Mouse (Mus musculus) MEL-GATA-1-ER (cell line): ENCODE results near the gene Cdca3.
"Not testable (repeated sequence)": the region's sequence is repeated elsewhere in the genome, so short reads cannot be mapped to it uniquely, and the experiment has no call there.

Experiments
- DNase-seq: peaks from one replicate; pipeline ENCODE4 v3.0.0-alpha.2; 2012; ENCODE audit warnings: low read depth; ENCODE audit errors: extremely low read depth

Cdca3 gene

GRCm38 (mm10) chr6:124809052-124809774, 20.1 kb upstream of the Cdca3 start:
- no peak for DNase-seq

- no peak for DNase-seq
Measured at GRCm38 (mm10) chr6:124809775-124810538, 19.4 kb upstream of the Cdca3 start.

DNA sequence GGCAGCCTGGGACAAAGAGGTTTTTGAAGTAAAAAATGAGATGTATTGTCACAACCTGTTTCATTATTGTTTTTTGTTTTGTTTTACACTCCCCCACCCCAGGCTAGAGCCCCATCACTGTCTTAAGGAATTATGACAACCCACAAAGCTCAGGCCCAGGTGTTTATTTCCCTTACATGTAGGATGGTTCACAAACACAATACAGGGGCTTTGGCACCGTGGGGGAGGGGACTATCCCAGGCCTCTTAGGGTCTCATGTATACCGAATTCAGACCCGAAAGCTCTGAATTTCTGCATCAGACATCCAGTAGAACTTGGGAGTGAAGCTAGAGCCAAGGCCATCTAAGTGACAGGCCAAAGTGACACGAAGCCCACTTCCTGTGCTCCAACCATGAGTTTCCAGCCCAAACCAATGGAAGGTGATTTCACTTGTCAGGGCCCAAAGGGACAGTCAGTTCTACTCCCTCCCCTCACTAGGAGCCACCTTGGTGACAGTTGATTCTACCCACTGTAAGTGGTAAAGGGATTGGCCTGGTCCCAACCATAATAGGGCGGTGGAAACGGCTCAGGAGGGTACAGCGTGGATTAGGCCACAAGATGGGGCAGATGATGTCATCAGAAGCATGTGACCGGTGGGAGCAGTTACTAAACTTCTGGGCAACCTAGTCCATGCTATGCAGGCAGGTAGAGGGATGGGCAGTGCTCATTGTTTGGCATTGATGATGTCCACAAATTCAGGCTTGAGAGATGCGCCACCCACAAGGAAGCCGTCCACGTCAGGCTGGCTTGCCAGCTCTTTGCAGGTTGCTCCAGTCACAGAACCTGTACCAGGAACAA, 18.6 kb upstream of the Cdca3 start:
- DNase-seq = not testable (repeated sequence)

GRCm38 (mm10) chr6:124811403-124811665, 18.0 kb upstream of the Cdca3 start:
- DNase-seq = no peak

GRCm38 (mm10) chr6:124811701-124812560, 17.4 kb upstream of the Cdca3 start:
- peak; percentile 38 for DNase-seq

DNA sequence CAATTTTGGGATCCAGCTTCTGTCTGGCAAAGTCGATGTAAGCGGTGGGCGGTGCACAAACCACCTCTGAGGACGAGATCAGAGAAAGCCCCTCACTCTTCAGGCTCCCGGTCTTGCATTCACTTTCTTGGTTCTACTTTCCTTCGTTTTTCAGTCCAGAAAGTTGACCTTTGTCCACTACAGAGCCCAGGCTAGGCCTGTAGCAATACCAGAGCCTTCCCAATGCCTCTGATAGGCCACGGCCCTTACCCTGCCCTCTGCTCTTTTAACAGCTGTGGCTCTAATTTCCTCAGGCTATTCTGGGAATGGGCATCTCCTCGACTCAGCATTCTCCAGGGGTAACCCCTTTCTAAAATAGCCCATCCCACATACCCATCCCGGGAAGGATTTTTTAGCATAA, 16.5 kb upstream of the Cdca3 start:
- DNase-seq = no peak

GRCm38 (mm10) chr6:124813496-124813895, 15.9 kb upstream of the Cdca3 start:
- DNase-seq = peak; percentile 81

DNA sequence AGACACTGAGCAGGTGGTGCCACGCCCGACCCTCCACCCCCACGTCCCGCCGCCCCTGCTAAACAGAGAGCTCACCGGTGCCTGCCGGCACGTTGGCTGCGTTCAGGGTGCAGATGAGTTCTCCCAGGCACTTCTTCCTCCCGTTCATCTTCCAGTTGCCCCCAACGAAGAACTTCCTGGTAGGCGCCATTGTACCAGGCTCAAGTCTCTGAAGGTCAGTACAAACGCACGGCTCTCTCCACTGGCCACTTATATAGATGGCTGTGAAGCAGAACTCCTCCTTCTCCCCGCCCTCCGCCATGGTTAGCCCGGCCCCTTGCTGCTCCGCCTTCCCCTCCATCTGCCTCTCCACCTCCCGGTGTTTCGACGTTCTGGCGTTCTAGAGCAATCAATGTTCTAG, 15.4 kb upstream of the Cdca3 start, which contains the start of gene Tpi1:
Tpi1 (minus strand) TSS at position 364 of the 400 bp plus-strand sequence.
- peak; percentile 74 for DNase-seq

DNA sequence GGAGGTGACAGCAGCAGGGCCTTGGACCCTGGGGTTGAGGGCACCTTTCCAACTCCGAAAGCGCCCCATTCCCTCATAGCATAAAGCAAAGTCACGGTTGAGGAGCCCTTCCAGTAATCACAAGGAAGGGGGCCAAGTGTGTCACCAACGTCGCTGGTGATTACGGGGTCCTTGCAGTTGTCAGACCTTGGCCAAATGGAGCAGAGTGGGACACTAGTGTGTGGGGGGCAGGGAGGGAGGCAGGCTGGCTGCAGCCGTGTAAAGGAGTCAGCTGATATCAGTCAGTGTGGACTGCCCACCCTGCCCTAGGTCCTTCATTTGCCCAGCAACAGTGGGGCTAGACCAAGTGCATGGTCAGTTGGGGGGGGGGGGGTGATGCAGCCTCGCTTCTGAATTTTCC, 14.9 kb upstream of the Cdca3 start:
- DNase-seq = no peak

GRCm38 (mm10) chr6:124814858-124815774, 14.2 kb upstream of the Cdca3 start:
- DNase-seq = no peak

DNA sequence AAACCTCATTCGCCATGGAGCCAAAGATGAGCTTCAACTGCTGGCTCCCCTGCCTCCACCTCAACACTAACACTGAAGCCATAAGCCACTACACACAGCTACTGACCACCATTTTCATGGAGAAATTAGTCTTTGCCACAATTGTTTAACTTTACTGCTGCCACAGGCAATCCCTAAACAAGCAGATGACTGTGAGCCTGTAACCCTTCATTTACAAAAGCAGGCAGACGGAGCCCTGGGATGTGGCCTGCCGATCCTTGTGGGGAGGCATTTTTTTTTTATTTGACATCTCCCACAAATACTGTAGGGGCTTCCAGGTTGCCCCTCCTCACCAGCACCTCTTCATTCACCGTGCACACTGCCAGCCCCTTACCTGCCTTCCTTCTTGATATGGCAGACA, 12.7 kb upstream of the Cdca3 start:
- no peak for DNase-seq

DNA sequence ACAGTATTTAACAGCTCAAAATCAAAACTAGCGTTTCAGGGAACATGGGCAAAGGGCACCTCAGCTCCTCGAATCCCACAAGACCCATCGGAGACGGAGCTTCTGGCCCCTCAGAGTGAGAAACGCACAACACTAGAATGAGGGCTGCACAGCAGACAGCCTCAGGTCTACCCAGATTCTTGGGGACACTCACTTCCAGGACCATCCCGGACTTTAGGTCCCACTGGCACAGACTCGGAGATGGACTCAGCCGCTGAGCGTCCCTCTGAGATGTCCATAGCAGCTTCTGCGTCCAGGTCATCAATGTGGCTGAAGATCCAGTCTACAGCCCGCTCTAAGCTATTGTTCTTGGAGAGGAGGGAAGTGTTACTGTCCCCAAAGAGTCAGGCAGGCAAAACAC, 12.2 kb upstream of the Cdca3 start:
- no peak for DNase-seq

DNA sequence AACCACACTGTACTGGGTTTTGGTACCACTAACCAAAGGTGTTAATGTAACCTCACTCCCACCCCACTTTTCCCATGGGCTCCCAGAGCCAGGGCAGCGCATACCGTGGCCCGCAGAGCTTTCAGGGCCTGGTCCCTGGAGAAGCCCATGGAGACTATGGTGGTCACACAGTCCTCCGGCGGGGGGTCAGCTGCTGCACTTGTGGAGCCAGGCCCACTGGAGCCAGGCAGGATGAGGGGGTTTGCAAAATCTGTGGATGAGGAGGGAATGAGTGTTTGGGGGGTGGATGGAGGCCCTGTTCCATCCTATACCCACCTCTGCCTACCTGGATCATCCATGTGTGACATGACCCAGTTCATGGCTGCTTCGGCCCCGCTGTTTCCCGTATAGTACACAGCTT, 11.8 kb upstream of the Cdca3 start:
- DNase-seq = no peak

- no peak for DNase-seq
Measured at GRCm38 (mm10) chr6:124817971-124818370, 11.4 kb upstream of the Cdca3 start.

DNA sequence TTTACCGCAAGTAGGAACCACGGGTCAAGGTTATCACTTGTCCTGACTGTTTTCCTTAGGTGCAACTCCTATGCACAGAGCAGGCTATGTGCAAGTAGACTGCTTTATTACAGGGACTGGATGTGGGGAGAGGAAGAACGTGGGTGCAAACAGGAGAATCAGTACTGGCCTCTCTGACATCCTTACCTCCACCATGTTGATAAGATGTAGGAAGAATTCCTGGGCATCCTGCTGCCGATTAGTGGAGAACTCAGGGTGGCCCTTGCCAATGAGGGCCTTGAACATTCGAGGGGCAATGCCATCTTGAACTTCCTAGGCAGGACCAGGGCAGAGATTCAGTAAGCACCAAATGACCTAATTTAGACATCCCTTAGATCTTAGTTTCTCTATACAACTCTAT, 8.5 kb upstream of the Cdca3 start:
- no peak for DNase-seq

DNA sequence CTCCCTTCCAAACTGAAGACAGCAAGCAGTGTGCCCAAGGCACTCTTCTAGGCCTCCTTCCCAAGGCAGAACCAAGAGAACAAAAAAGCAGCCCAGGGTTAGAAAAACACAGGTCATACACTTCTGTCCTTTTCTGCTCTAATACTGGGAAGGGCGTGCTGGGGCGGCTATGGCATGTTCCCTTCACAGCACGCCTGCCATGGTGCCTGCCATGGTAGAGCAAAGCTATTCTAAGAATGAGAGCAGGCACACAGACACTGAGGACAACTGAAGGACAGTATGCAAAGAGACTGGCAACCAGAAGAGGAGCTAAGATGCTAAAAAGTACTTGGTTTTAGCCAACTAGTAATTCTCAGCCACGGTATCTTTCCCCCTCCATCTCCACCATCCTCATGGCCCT, 7.3 kb upstream of the Cdca3 start:
- DNase-seq = no peak

- no peak for DNase-seq
Measured at GRCm38 (mm10) chr6:124828101-124828592, 1.2 kb upstream of the Cdca3 start.

DNA sequence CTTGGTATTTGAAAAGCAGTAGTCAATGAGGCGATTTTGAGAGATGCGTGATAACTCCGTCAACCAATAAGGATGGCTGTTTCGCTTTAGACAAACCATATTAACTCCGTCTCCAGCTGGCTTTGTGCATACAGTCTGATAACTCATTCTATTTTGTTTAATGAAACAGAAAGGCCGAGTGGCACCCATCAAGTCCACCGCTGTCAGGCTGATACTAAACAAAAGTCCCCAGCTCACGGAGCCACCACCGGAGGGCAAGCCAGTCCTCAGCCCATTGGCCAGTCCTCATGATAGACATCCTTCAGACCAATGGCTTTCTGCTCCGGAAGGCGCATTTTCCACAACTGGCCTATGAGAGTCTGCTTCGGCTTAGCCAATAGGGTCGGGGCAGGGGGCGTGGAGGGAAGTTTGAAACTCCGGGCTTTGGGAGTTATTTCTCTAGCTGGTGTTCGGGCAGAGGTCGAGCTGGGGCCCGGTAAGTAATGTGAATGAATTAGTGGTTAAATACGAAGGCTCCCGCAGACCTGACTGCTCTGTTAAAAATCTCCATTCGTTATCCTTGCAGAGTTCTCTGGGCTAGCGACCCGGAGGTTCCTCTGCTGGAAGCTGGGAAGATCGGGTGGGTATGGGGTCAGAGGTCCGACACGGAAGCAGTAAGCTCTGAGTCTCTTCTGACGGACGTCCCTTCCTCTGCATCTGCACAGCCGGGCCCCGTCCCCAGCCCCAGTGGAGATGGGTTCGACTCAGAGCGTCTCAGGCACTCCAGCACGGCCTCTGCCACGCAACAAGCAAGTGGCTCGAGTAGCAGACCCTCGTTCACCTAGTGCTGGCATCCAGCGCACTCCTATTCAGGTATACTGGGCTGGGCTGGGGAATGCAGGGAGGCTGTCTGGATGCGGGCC, 703 bp downstream of the Cdca3 start:
- DNase-seq = peak; percentile 98

- not testable (repeated sequence) for DNase-seq
Measured at GRCm38 (mm10) chr6:124831199-124831598, 1.9 kb downstream of the Cdca3 start.
